Mouse (Mus musculus) neural tube, embryonic 15.5 days (tissue): ENCODE measurements around the gene Snrpa. TPM values are rescaled to one million over a fixed set of nuclear protein-coding genes. Genes with fewer than 3 reads are reported as not detected.
"Not testable (repeated sequence)": the region's sequence is repeated elsewhere in the genome, so short reads cannot be mapped to it uniquely, and the experiment has no call there.

Source experiments
- ATAC-seq: fragments of 200-750 bp; cut with Nextera tagmentation; 2 replicates; pipeline ENCODE4 v1.8.0; 2017; ENCODE audit warnings: mild to moderate bottlenecking, moderate TSS enrichment, moderate library complexity; ENCODE audit not compliant: low FRiP score
- H3K27ac ChIP-seq: fragments of 300-500 bp; sonication (generic); replicated peaks from 2 replicates; pipeline ENCODE4 v1.5.1; 2015; ENCODE audit warnings: mild to moderate bottlenecking, inconsistent platforms
- H3K27me3 ChIP-seq: fragments of 300-500 bp; sonication (generic); replicated peaks from 2 replicates; pipeline ENCODE4 v1.6.1; 2015; ENCODE audit warnings: inconsistent platforms
- H3K36me3 ChIP-seq: fragments of 300-500 bp; sonication (generic); 2 replicates; pipeline ENCODE4 v1.6.1; 2015; ENCODE audit warnings: inconsistent platforms
- H3K4me1 ChIP-seq: fragments of 300-500 bp; sonication (generic); 2 replicates; pipeline ENCODE4 v1.6.1; 2015; ENCODE audit warnings: inconsistent platforms
- H3K4me2 ChIP-seq: fragments of 300-500 bp; sonication (generic); 2 replicates; pipeline ENCODE4 v1.6.1; 2015; ENCODE audit warnings: inconsistent platforms, mild to moderate bottlenecking, moderate library complexity
- H3K4me3 ChIP-seq: fragments of 300-500 bp; sonication (generic); replicated peaks from 2 replicates; pipeline ENCODE4 v1.5.1; 2015; ENCODE audit warnings: mild to moderate bottlenecking, inconsistent platforms
- H3K9ac ChIP-seq: fragments of 300-500 bp; sonication (generic); replicated peaks from 2 replicates; pipeline ENCODE4 v1.6.1; 2015; ENCODE audit warnings: mild to moderate bottlenecking, inconsistent platforms
- H3K9me3 ChIP-seq: fragments of 300-500 bp; sonication (generic); replicated peaks from 2 replicates; pipeline ENCODE4 v1.6.1; 2016; ENCODE audit warnings: inconsistent platforms
- WGBS: fragments of 180-500 bp; shearing (Covaris S2); methylation state at CpG from one replicate; pipeline ENCODE4 v1.1.7; 2015; ENCODE audit warnings: mixed read lengths; 5-methylcytosine and 5-hydroxymethylcytosine counted together
- polyA plus RNA-seq: library from polyadenylated mRNA; unstranded; fragments of >200 nt; fragmentation: Nextera tagmentation; extraction: Ambion mirVana; gene quantifications from 2 replicates; pipeline ENCODE4 v1.2.1, GENCODE M21; 2015

Gene Snrpa
- polyA plus RNA-seq, result 176 and 193 TPM in 2 replicates

- peak within 1 kb of the TSS; percentile 91 for H3K9ac ChIP-seq
- peak within 1 kb of the TSS; percentile 99 for H3K27ac ChIP-seq
- peaks cover 34% of the 10 kb centered on the region for H3K4me1 ChIP-seq
- peak within 1 kb of the TSS; percentile 74 for H3K4me2 ChIP-seq
- H3K27me3 ChIP-seq, result no peaks in the 10 kb centered on the region
- no peaks in the 10 kb centered on the region for H3K9me3 ChIP-seq
- peaks cover 28% of the 10 kb centered on the region for H3K36me3 ChIP-seq
- peak; percentile 98 for ATAC-seq
- H3K4me3 ChIP-seq, result peak within 1 kb of the TSS; percentile 97
- WGBS, result under 1% methylated on average over 64 of the region's 64 CpGs
Measured at GRCm38 (mm10) chr7:27195681-27196611, at the start of gene Snrpa, which contains the start of gene BC024978. Gene Snrpa, minus strand, starts transcription at chr7:27196271. Gene BC024978, plus strand, starts transcription at chr7:27195781.

DNA sequence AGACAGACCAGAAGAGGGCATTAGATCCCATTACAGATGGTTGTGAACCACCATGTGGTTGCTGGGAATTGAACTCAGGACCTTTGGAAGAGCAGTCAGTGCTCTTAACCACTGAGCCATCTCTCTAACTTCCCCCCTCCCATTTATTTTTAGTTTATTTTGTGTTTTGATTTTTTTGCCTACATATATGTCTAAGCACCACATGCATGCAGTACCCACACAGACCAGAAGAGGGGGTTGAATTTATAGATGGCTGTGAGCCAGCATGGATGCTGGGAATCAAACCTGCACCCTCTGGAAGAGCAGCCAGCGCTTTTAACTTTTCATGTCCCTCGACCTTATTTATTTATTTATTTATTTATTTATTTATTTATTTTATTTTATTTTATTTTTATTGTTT, 48.0 kb upstream of the Snrpa start:
- not testable (repeated sequence) for ATAC-seq, H3K4me3 ChIP-seq, H3K4me1 ChIP-seq, H3K4me2 ChIP-seq, H3K27me3 ChIP-seq, H3K9ac ChIP-seq, H3K27ac ChIP-seq, H3K9me3 ChIP-seq
- H3K36me3 ChIP-seq, result peaks cover 63% of the 10 kb centered on the region
- 92% methylated on average over 2 of the region's 2 CpGs for WGBS

DNA sequence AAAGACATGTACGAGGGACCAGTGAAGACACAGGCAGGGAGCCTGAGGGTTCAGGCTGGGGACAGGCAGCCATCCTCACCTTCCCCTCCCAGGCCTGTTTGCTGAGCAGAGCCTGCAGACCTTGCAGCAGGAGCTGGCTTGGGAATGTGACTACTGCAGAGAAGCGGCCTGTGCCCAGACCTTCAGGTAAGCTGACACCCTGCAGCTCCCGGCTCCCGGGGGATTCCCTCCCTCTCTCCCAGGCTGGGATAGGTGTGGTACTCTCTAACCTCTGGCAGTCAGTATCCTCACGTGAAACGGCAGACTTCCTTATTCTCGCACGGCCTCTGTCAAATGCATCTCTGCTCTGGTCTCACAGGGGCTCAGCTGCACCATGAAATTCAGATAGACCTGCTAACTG, 47.1 kb upstream of the Snrpa start:
- peaks cover 63% of the 10 kb centered on the region for H3K36me3 ChIP-seq
- no peak overlapping the region for H3K27ac ChIP-seq
- ATAC-seq, result no peak
- H3K27me3 ChIP-seq, result no peaks in the 10 kb centered on the region
- no peak overlapping the region for H3K9ac ChIP-seq
- H3K9me3 ChIP-seq, result no peaks in the 10 kb centered on the region
- H3K4me2 ChIP-seq, result no peak overlapping the region
- no peak overlapping the region for H3K4me3 ChIP-seq
- H3K4me1 ChIP-seq, result no peaks in the 10 kb centered on the region
- 74% methylated on average over 8 of the region's 8 CpGs for WGBS

GRCm38 (mm10) chr7:27238568-27238967, 42.5 kb upstream of the Snrpa start:
- WGBS, result 86% methylated on average over 5 of the region's 5 CpGs
- no peak for ATAC-seq
- H3K4me3 ChIP-seq, result no peak overlapping the region
- H3K4me2 ChIP-seq, result no peak overlapping the region
- H3K27ac ChIP-seq, result no peak overlapping the region
- H3K9ac ChIP-seq, result no peak overlapping the region
- H3K36me3 ChIP-seq, result peaks cover 37% of the 10 kb centered on the region
- no peaks in the 10 kb centered on the region for H3K27me3 ChIP-seq
- H3K4me1 ChIP-seq, result peaks cover 9% of the 10 kb centered on the region
- no peaks in the 10 kb centered on the region for H3K9me3 ChIP-seq

GRCm38 (mm10) chr7:27237527-27237926, 41.5 kb upstream of the Snrpa start:
- Histone ChIP-seq H3K9me3 (no peaks in the 10 kb centered on the region), H3K27ac (no peak overlapping the region), H3K27me3 (no peaks in the 10 kb centered on the region), H3K4me2 (no peak overlapping the region), H3K4me1 (peaks cover 13% of the 10 kb centered on the region), H3K9ac (no peak overlapping the region), H3K4me3 (no peak overlapping the region), H3K36me3 (peaks cover 26% of the 10 kb centered on the region)
- 93% methylated on average over 2 of the region's 2 CpGs for WGBS
- no peak for ATAC-seq

DNA sequence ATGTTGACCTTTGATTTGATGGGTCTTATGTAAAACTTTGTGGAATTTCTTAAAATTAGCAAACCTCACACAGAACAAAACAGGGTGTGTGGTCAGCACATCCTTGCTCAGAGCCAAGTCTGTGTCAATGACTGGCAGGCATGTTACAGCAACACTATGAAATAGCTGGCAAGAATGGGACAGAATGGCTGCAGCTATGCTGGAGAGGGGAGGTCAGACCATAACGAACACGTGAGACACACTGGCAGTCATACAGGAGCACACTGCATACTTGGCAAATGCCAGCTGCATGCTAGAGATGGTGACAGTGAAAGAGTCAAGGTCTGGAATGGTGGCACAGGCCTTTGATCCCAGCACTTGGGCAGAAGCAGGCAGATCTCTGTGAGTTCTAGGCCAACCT, 39.7 kb upstream of the Snrpa start:
- H3K27ac ChIP-seq, result no peak overlapping the region
- H3K9me3 ChIP-seq, result no peaks in the 10 kb centered on the region
- H3K4me3 ChIP-seq, result no peak overlapping the region
- 94% methylated on average over 2 of the region's 2 CpGs for WGBS
- H3K9ac ChIP-seq, result no peak overlapping the region
- ATAC-seq, result no peak
- peaks cover 17% of the 10 kb centered on the region for H3K4me1 ChIP-seq
- H3K27me3 ChIP-seq, result no peaks in the 10 kb centered on the region
- no peak overlapping the region for H3K4me2 ChIP-seq
- peaks cover 10% of the 10 kb centered on the region for H3K36me3 ChIP-seq

DNA sequence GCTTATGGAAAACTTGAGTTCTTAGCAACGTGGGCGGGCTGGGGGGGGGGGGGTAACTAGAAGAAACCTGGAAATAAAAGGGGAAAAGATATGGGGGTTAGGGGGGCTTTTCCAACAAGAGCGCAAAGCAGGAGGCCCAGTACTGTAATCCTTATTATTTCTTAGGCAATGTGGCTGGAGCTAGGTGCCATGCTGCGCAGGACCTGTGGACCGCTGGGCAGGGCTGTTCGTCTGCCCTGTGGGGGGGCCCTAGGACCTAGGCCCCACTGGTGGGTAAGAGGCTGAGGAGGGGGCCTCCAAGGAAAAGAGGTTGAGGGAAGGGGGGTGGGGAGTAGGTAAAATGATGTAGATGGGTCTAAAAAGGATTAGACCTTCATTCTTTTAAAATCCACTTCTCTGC, 37.2 kb upstream of the Snrpa start:
- peaks cover 24% of the 10 kb centered on the region for H3K4me1 ChIP-seq
- H3K9ac ChIP-seq, result peak overlapping the region; percentile 48
- peak; percentile 36; the same call in 1 of the 2 replicates for ATAC-seq
- peak overlapping the region; percentile 78 for H3K27ac ChIP-seq
- no peaks in the 10 kb centered on the region for H3K27me3 ChIP-seq
- H3K4me2 ChIP-seq, result peak overlapping the region; percentile 68
- H3K36me3 ChIP-seq, result no peaks in the 10 kb centered on the region
- 4% methylated on average over 6 of the region's 6 CpGs for WGBS
- H3K9me3 ChIP-seq, result no peaks in the 10 kb centered on the region
- H3K4me3 ChIP-seq, result peak overlapping the region; percentile 61

DNA sequence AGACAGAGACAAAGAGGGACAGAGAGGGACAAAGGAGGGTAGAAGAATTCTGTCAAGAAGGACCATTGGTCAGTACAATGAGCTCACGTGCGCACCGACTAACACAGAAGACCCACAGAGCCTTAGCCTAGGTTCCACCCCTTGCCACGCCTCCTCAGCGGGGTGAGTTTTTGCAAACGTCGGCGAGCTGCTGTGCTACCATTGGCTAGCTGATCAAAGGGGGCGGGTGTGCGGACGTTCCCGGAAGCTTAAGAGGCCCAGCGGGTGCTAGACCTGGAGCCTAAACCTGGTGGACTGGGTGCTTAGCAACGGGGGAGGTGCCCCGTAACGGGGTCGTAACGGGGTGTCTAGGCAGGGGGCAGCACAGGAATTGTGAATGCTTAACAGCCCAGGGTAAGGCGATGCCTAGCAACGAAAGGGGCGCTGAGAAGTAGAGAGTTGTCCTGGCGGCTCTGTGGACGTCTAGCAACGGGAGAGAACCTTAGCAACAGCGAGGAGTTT, 36.8 kb upstream of the Snrpa start, which contains the start of gene Coq8b:
TSS of gene Coq8b (plus strand) at position 243 of the 501 bp plus-strand sequence.
- Histone ChIP-seq H3K9ac (peak within 1 kb of the TSS; percentile 48), H3K4me1 (peaks cover 24% of the 10 kb centered on the region), H3K4me3 (peak within 1 kb of the TSS; percentile 61), H3K4me2 (peak within 1 kb of the TSS; percentile 68), H3K27ac (peak within 1 kb of the TSS; percentile 78), H3K36me3 (no peaks in the 10 kb centered on the region), H3K27me3 (no peaks in the 10 kb centered on the region), H3K9me3 (no peaks in the 10 kb centered on the region)
- ATAC-seq, result peak; percentile 93
- 0% methylated on average over 25 of the region's 25 CpGs for WGBS

DNA sequence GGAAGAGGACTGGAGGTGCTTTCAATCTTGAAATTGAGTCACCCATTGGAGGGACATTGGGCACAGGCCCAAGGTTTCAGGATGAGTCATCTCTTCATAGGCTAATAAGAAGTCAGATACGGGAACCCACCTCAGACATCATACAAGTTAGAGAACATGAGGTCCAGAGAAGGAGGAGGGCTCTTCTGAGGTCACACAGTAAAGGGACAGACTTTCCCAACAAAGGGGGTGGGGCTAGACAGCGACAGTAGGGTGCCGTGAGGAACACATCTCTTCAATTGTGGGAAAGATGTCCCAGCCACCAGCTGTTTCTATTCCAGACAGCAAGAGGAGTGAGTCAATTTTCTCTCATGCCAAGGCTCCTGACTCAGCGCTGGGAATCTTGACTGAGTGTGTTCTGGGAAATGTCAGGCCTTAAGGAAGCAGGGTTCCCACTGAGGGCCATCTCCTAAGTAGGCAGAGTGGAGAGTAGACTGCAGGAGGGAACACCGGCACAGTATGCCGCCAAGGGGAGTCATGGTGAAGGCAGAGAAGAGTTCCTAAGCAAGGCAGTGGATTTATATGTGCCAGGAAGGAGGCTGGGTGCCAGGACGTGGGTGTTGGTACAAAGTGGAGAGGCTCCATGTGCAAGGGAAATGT, 35.7 kb upstream of the Snrpa start:
- Histone ChIP-seq H3K27me3 (no peaks in the 10 kb centered on the region), H3K36me3 (no peaks in the 10 kb centered on the region), H3K9me3 (no peaks in the 10 kb centered on the region), H3K27ac (peak overlapping the region; percentile 78), H3K4me2 (0 out of 2 replicates have a peak overlapping the region, but pooled peaks have one; percentile 68), H3K4me1 (peaks cover 34% of the 10 kb centered on the region), H3K4me3 (no peak overlapping the region), H3K9ac (no peak overlapping the region)
- ATAC-seq, result no peak
- 76% methylated on average over 7 of the region's 7 CpGs for WGBS

DNA sequence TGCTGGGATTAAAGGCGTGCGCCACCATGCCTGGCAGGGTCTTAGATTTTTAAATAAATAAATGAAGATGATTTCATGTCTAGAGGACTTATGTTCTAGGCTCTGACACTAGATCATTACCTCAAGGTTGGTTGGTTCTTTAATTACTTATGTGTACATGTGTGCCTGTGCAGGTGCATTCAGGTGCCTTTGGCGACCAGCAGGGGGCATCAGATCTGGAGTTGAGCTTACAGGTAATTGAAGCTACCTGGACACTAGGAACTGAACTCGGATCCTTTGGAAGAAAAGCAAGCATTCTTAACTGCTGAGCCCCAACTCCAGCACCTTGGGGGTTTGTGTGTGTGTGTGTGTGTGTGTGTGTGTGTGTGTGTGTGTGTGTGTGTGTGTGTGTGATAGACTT, 34.7 kb upstream of the Snrpa start:
- no peak for ATAC-seq
- Histone ChIP-seq H3K4me2 (no peak overlapping the region), H3K9me3 (no peaks in the 10 kb centered on the region), H3K27ac (no peak overlapping the region), H3K36me3 (no peaks in the 10 kb centered on the region), H3K9ac (no peak overlapping the region), H3K4me1 (peaks cover 45% of the 10 kb centered on the region), H3K27me3 (no peaks in the 10 kb centered on the region), H3K4me3 (no peak overlapping the region)
- 80% methylated on average over 4 of the region's 4 CpGs for WGBS

GRCm38 (mm10) chr7:27228865-27229264, 32.8 kb upstream of the Snrpa start:
- H3K9me3 ChIP-seq, result no peaks in the 10 kb centered on the region
- peak overlapping the region; percentile 88 for H3K9ac ChIP-seq
- peak overlapping the region; percentile 89 for H3K4me2 ChIP-seq
- peak overlapping the region; percentile 87 for H3K4me3 ChIP-seq
- no peaks in the 10 kb centered on the region for H3K36me3 ChIP-seq
- ATAC-seq, result peak; percentile 0; the same call in 1 of the 2 replicates
- WGBS, result 15% methylated on average over 6 of the region's 6 CpGs
- H3K27me3 ChIP-seq, result no peaks in the 10 kb centered on the region
- H3K4me1 ChIP-seq, result peaks cover 58% of the 10 kb centered on the region
- peak overlapping the region; percentile 91 for H3K27ac ChIP-seq
